Mouse (Mus musculus) bone marrow, adult 2 months (tissue): ENCODE measurements around the gene Zcchc13. TPM values are rescaled to one million over a fixed set of nuclear protein-coding genes. Genes with fewer than 3 reads are reported as not detected.
A peak's percentile ranks its signal among the peaks of the same experiment; 100 is the strongest.

Experiments used
- H3K27ac ChIP-seq: fragments of 200-500 bp; 2 replicates; pipeline ENCODE4 v1.5.1; 2012; ENCODE audit warnings: low read depth, mild to moderate bottlenecking, control low read depth, inconsistent platforms, low read length; ENCODE audit not compliant: control insufficient read depth, poor library complexity, insufficient read depth
- H3K4me1 ChIP-seq: fragments of 200-500 bp; 2 replicates; pipeline ENCODE4 v1.6.1; 2011; ENCODE audit warnings: low read length; ENCODE audit not compliant: control insufficient read depth, insufficient read depth
- H3K4me3 ChIP-seq: fragments of 200-500 bp; replicated peaks from 2 replicates; pipeline ENCODE3; 2011; ENCODE audit warnings: mild to moderate bottlenecking, low read depth, low read length, control low read depth; ENCODE audit not compliant: control insufficient read depth
- CTCF ChIP-seq: fragments of 200-500 bp; IDR thresholded peaks from 2 replicates; pipeline ENCODE4 v1.5.1; 2011; ENCODE audit warnings: low read length, control low read depth; ENCODE audit not compliant: control insufficient read depth, insufficient read depth
- POLR2A ChIP-seq: fragments of 200-500 bp; IDR thresholded peaks from 2 replicates; pipeline ENCODE4 v1.6.1; 2011; ENCODE audit warnings: low read depth, mild to moderate bottlenecking, control low read depth, low read length, borderline replicate concordance; ENCODE audit not compliant: control insufficient read depth
- WGBS: fragments of 180-500 bp; shearing (Covaris S2); methylation state at CpG from one replicate; pipeline ENCODE4 v1.1.7; 2018; 5-methylcytosine and 5-hydroxymethylcytosine counted together
- polyA plus RNA-seq: library from polyadenylated mRNA; stranded (reverse); fragments of >200 nt; gene quantifications from 2 replicates; pipeline ENCODE4 v1.2.4, GENCODE M21; 2011; ENCODE audit warnings: low replicate concordance; ENCODE audit not compliant: missing spikeins, insufficient read depth, insufficient read length

Gene Zcchc13
- polyA plus RNA-seq = 1.4 TPM in 1 of 2 replicates, not detected in the other

DNA sequence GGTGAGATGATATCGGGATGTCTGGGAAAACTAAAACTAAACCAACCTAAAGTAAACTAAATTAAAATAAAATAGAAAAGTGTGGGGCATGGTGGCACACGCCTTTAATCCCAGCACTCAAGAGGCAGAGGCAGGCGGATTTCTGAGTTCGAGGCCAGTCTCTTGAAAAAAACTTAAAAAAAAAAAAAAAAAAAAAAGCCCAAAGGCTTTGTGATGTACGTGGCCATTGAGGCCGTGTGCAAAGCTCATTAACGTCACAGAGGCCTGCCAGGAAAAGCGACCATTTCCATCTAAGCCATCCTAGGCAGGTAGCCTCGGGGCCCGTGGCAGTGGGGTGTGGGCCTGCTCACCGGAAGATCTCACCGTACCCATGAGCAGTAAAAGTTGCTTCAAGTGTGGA, at the start of gene Zcchc13:
Zcchc13 (plus strand) TSS at position 284 of the 400 bp plus-strand sequence.
- WGBS = 88% methylated on average over 12 of the region's 12 CpGs
- TF ChIP-seq CTCF (no peak), POLR2A (no peak)
- H3K4me1 ChIP-seq = no peaks in the 10 kb centered on the region
- H3K27ac ChIP-seq = no peak within 1 kb of the TSS
- H3K4me3 ChIP-seq = no peak within 1 kb of the TSS

GRCm38 (mm10) chrX:103584262-103584661, 46.1 kb upstream of the Zcchc13 start:
- H3K4me1 ChIP-seq = no peaks in the 10 kb centered on the region
- no peak overlapping the region for H3K27ac ChIP-seq
- H3K4me3 ChIP-seq = no peak overlapping the region
- 40% methylated on average over 1 of the region's 1 CpGs for WGBS
- no peak for TF ChIP-seq POLR2A

DNA sequence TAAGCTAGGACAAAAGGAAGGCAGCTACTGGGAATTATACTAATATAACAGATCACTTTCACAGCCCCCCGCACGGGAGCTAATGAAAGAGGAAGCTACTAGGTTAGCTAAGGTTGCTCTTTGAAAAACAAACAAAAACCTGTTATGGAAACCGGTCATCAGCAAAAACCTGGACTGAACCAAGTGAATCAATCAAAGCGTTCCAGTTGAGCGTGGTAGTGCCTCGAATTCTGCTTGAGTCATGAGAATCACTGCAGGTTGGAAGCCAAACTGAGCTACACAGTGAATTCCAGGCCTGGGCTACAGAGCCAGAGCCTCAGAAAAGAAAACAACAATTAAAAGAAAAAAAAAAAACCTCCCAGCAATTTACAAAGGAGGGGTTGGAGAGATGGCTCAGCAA, 38.3 kb upstream of the Zcchc13 start:
- Histone ChIP-seq H3K27ac (no peak overlapping the region), H3K4me1 (no peaks in the 10 kb centered on the region), H3K4me3 (no peak overlapping the region)
- TF ChIP-seq POLR2A = no peak
- no peak for TF ChIP-seq CTCF
- 83% methylated on average over 6 of the region's 6 CpGs for WGBS

GRCm38 (mm10) chrX:103602553-103602952, 27.8 kb upstream of the Zcchc13 start:
- Histone ChIP-seq H3K27ac (no peak overlapping the region), H3K4me3 (no peak overlapping the region), H3K4me1 (no peaks in the 10 kb centered on the region)
- no peak for TF ChIP-seq CTCF
- no peak for TF ChIP-seq POLR2A
- WGBS = 87% methylated on average over 5 of the region's 5 CpGs

DNA sequence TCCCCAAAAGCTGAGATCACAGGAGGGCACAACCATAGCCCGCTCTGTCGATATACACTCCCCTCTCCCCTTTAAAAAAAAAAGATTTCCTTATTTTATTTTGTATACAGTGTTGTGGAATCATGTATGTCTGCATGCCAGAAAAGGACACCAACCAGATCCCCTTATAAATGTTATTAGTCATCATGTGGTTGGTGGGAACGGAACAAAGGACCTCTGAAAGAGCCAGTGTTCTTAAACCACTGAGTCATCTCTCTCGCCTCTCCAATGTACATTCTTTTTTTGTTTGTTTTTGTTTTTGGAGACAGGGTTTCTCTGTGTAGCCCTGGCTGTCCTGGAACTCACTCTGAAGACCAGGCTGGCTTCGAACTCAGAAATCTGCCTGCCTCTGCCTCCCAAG, 26.2 kb upstream of the Zcchc13 start:
- Histone ChIP-seq H3K4me1 (no peaks in the 10 kb centered on the region), H3K27ac (no peak overlapping the region), H3K4me3 (no peak overlapping the region)
- 77% methylated on average over 5 of the region's 5 CpGs for WGBS
- TF ChIP-seq CTCF (no peak), POLR2A (no peak)

- Histone ChIP-seq H3K27ac (peak overlapping the region; percentile 41; the same call in 1 of the 2 replicates), H3K4me3 (peak overlapping the region; percentile 72)
- 51% methylated on average over 8 of the region's 8 CpGs for WGBS
Observed at GRCm38 (mm10) chrX:103605473-103605872, 24.9 kb upstream of the Zcchc13 start.

GRCm38 (mm10) chrX:103610401-103610800, 20.0 kb upstream of the Zcchc13 start:
- TF ChIP-seq CTCF (no peak), POLR2A (no peak)
- Histone ChIP-seq H3K4me3 (no peak overlapping the region), H3K27ac (no peak overlapping the region), H3K4me1 (no peaks in the 10 kb centered on the region)
- 95% methylated on average over 5 of the region's 5 CpGs for WGBS

More at GRCm38 (mm10) chrX:103605473-103605872, 24.9 kb upstream of the Zcchc13 start:
- TF ChIP-seq CTCF = no peak
- TF ChIP-seq POLR2A = no peak
- no peaks in the 10 kb centered on the region for H3K4me1 ChIP-seq

GRCm38 (mm10) chrX:103611462-103611861, 18.9 kb upstream of the Zcchc13 start:
- TF ChIP-seq CTCF = no peak
- no peak for TF ChIP-seq POLR2A
- WGBS = 89% methylated on average over 2 of the region's 2 CpGs
- no peak overlapping the region for H3K27ac ChIP-seq
- H3K4me1 ChIP-seq = no peaks in the 10 kb centered on the region
- no peak overlapping the region for H3K4me3 ChIP-seq

- no peak overlapping the region for H3K27ac ChIP-seq
- no peak for TF ChIP-seq CTCF
- no peak for TF ChIP-seq POLR2A
- H3K4me1 ChIP-seq = no peaks in the 10 kb centered on the region
- H3K4me3 ChIP-seq = no peak overlapping the region
- 86% methylated on average over 24 of the region's 24 CpGs for WGBS
Observed at GRCm38 (mm10) chrX:103614700-103615233, 15.6 kb upstream of the Zcchc13 start.
